Mouse (Mus musculus): Measurements from ENCODE around the gene Rora. TPM values are rescaled to one million over a fixed set of nuclear protein-coding genes. Genes with fewer than 3 reads are reported as not detected.

The Rora gene
- total and polyA plus RNA-seq, 2 experiments: 11.3 to 30.8 TPM

GRCm38 (mm10) chr9:69380546-69380945 lies 727.0 kb downstream of the Rora start:
- TF ChIP-seq POLR2A (IDR thresholded peaks at IDR 0.05; ENCODE audit: extremely low read depth, insufficient read depth, low read length) (no peak), CTCF (IDR thresholded peaks at IDR 0.05; ENCODE audit: low read depth, low read length) (no peak)
- DNase-seq (ENCODE audit: extremely low read depth, low read depth, low spot score): no peak
- Histone ChIP-seq H3K36me3 (ENCODE audit: control insufficient read depth, insufficient read depth, low read length) (peaks cover 42% of the 10 kb centered on the region), H3K9ac (ENCODE audit: low read depth, low read length) (no peak overlapping the region), H3K27ac (replicated peaks; ENCODE audit: insufficient read depth, low read depth, low read length) (no peak overlapping the region), H3K4me1 (ENCODE audit: control insufficient read depth, insufficient read depth, low read length) (peaks cover 15% of the 10 kb centered on the region), H3K4me3 (ENCODE audit: insufficient read depth, low read depth, low read length) (no peak overlapping the region), H3K27me3 (ENCODE audit: control insufficient read depth, insufficient read depth, low read length) (no peaks in the 10 kb centered on the region), H3K79me2 (ENCODE audit: control insufficient read depth, insufficient read depth, low read length) (peaks cover 3% of the 10 kb centered on the region; the same call in 1 of the 2 replicates)
- 11% methylated on average over 1 of the region's 1 CpGs for WGBS

- Histone ChIP-seq H3K4me3 (ENCODE audit: insufficient read depth, low read depth, low read length) (0 out of 2 replicates have a peak overlapping the region, but pooled peaks have one; percentile 10), H3K79me2 (ENCODE audit: control insufficient read depth, insufficient read depth, low read length) (peaks cover 3% of the 10 kb centered on the region; the same call in 1 of the 2 replicates), H3K36me3 (ENCODE audit: control insufficient read depth, insufficient read depth, low read length) (peaks cover 31% of the 10 kb centered on the region), H3K4me1 (ENCODE audit: control insufficient read depth, insufficient read depth, low read length) (peaks cover 15% of the 10 kb centered on the region), H3K27ac (replicated peaks; ENCODE audit: insufficient read depth, low read depth, low read length) (peak overlapping the region; percentile 60), H3K9ac (ENCODE audit: low read depth, low read length) (peak overlapping the region; percentile 39; the same call in 1 of the 2 replicates), H3K27me3 (ENCODE audit: control insufficient read depth, insufficient read depth, low read length) (no peaks in the 10 kb centered on the region)
- TF ChIP-seq POLR2A (IDR thresholded peaks at IDR 0.05; ENCODE audit: extremely low read depth, insufficient read depth, low read length) (no peak), CTCF (IDR thresholded peaks at IDR 0.05; ENCODE audit: low read depth, low read length) (0 out of 2 replicates have a peak, but pooled peaks have one; percentile 3)
- peak; percentile 81 for DNase-seq (ENCODE audit: extremely low read depth, low read depth, low spot score)
- WGBS: 12% methylated on average over 7 of the region's 7 CpGs
These were observed 728.2 kb downstream of the Rora start for GRCm38 (mm10) chr9:69381741-69382140.

GRCm38 (mm10) chr9:69384475-69384874 lies 730.9 kb downstream of the Rora start:
- no peak overlapping the region for H3K27ac ChIP-seq (replicated peaks; ENCODE audit: insufficient read depth, low read depth, low read length)
- H3K27me3 ChIP-seq (ENCODE audit: control insufficient read depth, insufficient read depth, low read length): no peaks in the 10 kb centered on the region
- H3K36me3 ChIP-seq (ENCODE audit: control insufficient read depth, insufficient read depth, low read length): peaks cover 9% of the 10 kb centered on the region
- peaks cover 15% of the 10 kb centered on the region for H3K4me1 ChIP-seq (ENCODE audit: control insufficient read depth, insufficient read depth, low read length)
- WGBS: 94% methylated on average over 17 of the region's 17 CpGs
- no peak for DNase-seq (ENCODE audit: extremely low read depth, low read depth, low spot score)
- no peak for TF ChIP-seq POLR2A (IDR thresholded peaks at IDR 0.05; ENCODE audit: extremely low read depth, insufficient read depth, low read length)
- no peak for TF ChIP-seq CTCF (IDR thresholded peaks at IDR 0.05; ENCODE audit: low read depth, low read length)
- H3K4me3 ChIP-seq (ENCODE audit: insufficient read depth, low read depth, low read length): no peak overlapping the region
- peaks cover 3% of the 10 kb centered on the region; the same call in 1 of the 2 replicates for H3K79me2 ChIP-seq (ENCODE audit: control insufficient read depth, insufficient read depth, low read length)
- no peak overlapping the region for H3K9ac ChIP-seq (ENCODE audit: low read depth, low read length)

GRCm38 (mm10) chr9:69384905-69385304 lies 731.3 kb downstream of the Rora start:
- Histone ChIP-seq H3K9ac (ENCODE audit: low read depth, low read length) (no peak overlapping the region), H3K36me3 (ENCODE audit: control insufficient read depth, insufficient read depth, low read length) (peaks cover 6% of the 10 kb centered on the region), H3K27ac (replicated peaks; ENCODE audit: insufficient read depth, low read depth, low read length) (no peak overlapping the region), H3K4me3 (ENCODE audit: insufficient read depth, low read depth, low read length) (no peak overlapping the region), H3K27me3 (ENCODE audit: control insufficient read depth, insufficient read depth, low read length) (no peaks in the 10 kb centered on the region), H3K79me2 (ENCODE audit: control insufficient read depth, insufficient read depth, low read length) (peaks cover 3% of the 10 kb centered on the region; the same call in 1 of the 2 replicates), H3K4me1 (ENCODE audit: control insufficient read depth, insufficient read depth, low read length) (peaks cover 15% of the 10 kb centered on the region)
- 72% methylated on average over 1 of the region's 1 CpGs for WGBS
- no peak for DNase-seq (ENCODE audit: extremely low read depth, low read depth, low spot score)
- TF ChIP-seq POLR2A (IDR thresholded peaks at IDR 0.05; ENCODE audit: extremely low read depth, insufficient read depth, low read length) (no peak), CTCF (IDR thresholded peaks at IDR 0.05; ENCODE audit: low read depth, low read length) (no peak)

- TF ChIP-seq CTCF (IDR thresholded peaks at IDR 0.05; ENCODE audit: low read depth, low read length) (no peak), POLR2A (IDR thresholded peaks at IDR 0.05; ENCODE audit: extremely low read depth, insufficient read depth, low read length) (no peak)
- H3K4me1 ChIP-seq (ENCODE audit: control insufficient read depth, insufficient read depth, low read length): peaks cover 14% of the 10 kb centered on the region; the same call in 1 of the 2 replicates
- H3K27ac ChIP-seq (replicated peaks; ENCODE audit: insufficient read depth, low read depth, low read length): no peak overlapping the region; the same call in 1 of the 2 replicates
- no peaks in the 10 kb centered on the region; the same call in 1 of the 2 replicates for H3K36me3 ChIP-seq (ENCODE audit: control insufficient read depth, insufficient read depth, low read length)
- WGBS: 47% methylated on average over 4 of the region's 4 CpGs
- H3K9ac ChIP-seq (ENCODE audit: low read depth, low read length): no peak overlapping the region
- peaks cover 3% of the 10 kb centered on the region; the same call in 1 of the 2 replicates for H3K79me2 ChIP-seq (ENCODE audit: control insufficient read depth, insufficient read depth, low read length)
- DNase-seq (ENCODE audit: extremely low read depth, low read depth, low spot score): peak; percentile 52
- H3K27me3 ChIP-seq (ENCODE audit: control insufficient read depth, insufficient read depth, low read length): no peaks in the 10 kb centered on the region
- H3K4me3 ChIP-seq (ENCODE audit: insufficient read depth, low read depth, low read length): no peak overlapping the region
These were observed 733.7 kb downstream of the Rora start for GRCm38 (mm10) chr9:69387296-69387695.

GRCm38 (mm10) chr9:69390631-69391030 lies 737.0 kb downstream of the Rora start:
- Histone ChIP-seq H3K79me2 (ENCODE audit: control insufficient read depth, insufficient read depth, low read length) (no peaks in the 10 kb centered on the region), H3K36me3 (ENCODE audit: control insufficient read depth, insufficient read depth, low read length) (no peaks in the 10 kb centered on the region), H3K9ac (ENCODE audit: low read depth, low read length) (no peak overlapping the region), H3K4me1 (ENCODE audit: control insufficient read depth, insufficient read depth, low read length) (peaks cover 10% of the 10 kb centered on the region), H3K27me3 (ENCODE audit: control insufficient read depth, insufficient read depth, low read length) (no peaks in the 10 kb centered on the region), H3K4me3 (ENCODE audit: insufficient read depth, low read depth, low read length) (no peak overlapping the region), H3K27ac (replicated peaks; ENCODE audit: insufficient read depth, low read depth, low read length) (no peak overlapping the region)
- peak; percentile 65 for DNase-seq (ENCODE audit: extremely low read depth, low read depth, low spot score)
- TF ChIP-seq CTCF (IDR thresholded peaks at IDR 0.05; ENCODE audit: low read depth, low read length) (peak; percentile 24; the same call in 1 of the 2 replicates), POLR2A (IDR thresholded peaks at IDR 0.05; ENCODE audit: extremely low read depth, insufficient read depth, low read length) (no peak)
- 51% methylated on average over 4 of the region's 4 CpGs for WGBS
